Mouse (Mus musculus) kidney, adult 10 weeks (tissue): Measurements from ENCODE around the gene Tdrd5. TPM values are rescaled to one million over a fixed set of nuclear protein-coding genes. Genes with fewer than 3 reads are reported as not detected.

Source experiments
- polyA plus RNA-seq: library from polyadenylated mRNA; stranded (reverse); fragments of 350-450 nt; fragmentation: Illumina TruSeq; extraction: RNeasy Lipid Tissue Mini Kit (QIAGEN cat#74804); gene quantifications from one replicate; pipeline ENCODE4 v1.2.3, GENCODE M21; 2014; ENCODE audit warnings: low read depth, low replicate concordance

The Tdrd5 gene
- polyA plus RNA-seq = 5.1 TPM

DNA sequence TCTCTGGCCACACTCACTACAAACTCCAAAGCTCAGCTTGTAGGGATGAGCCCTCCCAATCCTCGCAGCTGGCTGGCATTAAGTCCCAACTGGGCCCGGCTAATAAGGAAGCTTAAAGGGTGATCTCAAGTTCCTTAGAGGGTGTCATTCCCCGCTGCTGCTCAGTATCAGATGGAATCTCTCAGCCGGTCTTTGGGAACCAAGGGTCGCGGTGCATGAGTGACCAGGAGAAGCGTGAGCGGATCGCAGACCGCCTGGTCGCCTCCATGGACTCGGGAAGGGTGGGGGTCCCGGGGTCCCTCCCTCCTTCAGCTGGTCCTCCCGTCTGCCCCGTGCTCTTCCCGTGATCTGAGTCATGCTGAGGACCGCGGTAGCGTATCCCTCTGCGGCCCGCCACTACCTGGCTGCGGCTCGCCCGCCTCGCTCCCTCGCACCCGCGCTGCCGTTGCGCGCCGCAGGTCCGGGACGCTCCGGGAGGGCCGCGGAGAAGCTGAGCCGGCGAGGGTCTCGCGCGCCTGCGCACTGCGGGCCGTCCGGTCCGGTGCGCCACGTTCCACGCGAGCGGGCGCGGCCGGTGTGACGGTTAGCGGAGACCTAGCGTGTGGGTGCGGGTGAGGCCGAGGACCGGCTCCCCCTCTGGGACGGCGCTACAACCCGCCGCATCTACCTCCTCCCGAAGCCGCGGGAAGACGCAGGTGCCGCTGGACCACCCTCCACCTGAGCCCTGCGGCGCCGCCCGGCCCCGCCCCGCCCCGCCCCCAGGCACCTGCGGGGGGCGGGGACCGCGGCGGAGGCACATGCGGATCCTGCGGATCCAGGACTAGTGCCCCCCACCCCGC is at the start of gene Tdrd5:
Gene Tdrd5, minus strand, starts transcription at position 754 of the 839 bp plus-strand sequence.

GRCm38 (mm10) chr1:156310630-156311029 is 7.2 kb upstream of the Tdrd5 start, which contains the start of gene Nphs2:
Gene Nphs2 (plus strand): TSS chr1:156310727.

Other genes starting within 250 kb of the Tdrd5 start
- gene Fam163a, start 98.6 kb downstream of the Tdrd5 start, polyA plus RNA-seq = 5.5 TPM
- gene Nphs2, start 7.1 kb upstream of the Tdrd5 start, polyA plus RNA-seq = 166 TPM
- 6.9 TPM for gene Gm2000, start 62.4 kb upstream of the Tdrd5 start, polyA plus RNA-seq
- 0.36 TPM for gene Axdnd1, start 117.5 kb upstream of the Tdrd5 start, polyA plus RNA-seq
- 23.7 TPM for gene Soat1, start 170.7 kb upstream of the Tdrd5 start, polyA plus RNA-seq
- gene Gm10031, start 220.3 kb upstream of the Tdrd5 start, polyA plus RNA-seq = 5.3 TPM